Mouse (Mus musculus) kidney, adult 8-10 months (tissue): ENCODE results near the gene Spaca1.
"Not testable (repeated sequence)": the region's sequence is repeated elsewhere in the genome, so short reads cannot be mapped to it uniquely, and the experiment has no call there.

ENCODE experiments used
- DNase-seq, 2 experiments: peaks; one replicate each; pipeline ENCODE4 v3.0.0; 2022

The Spaca1 gene

GRCm38 (mm10) chr4:34049571-34050255 lies at the start of gene Spaca1:
TSS of gene Spaca1 (minus strand) at chr4:34050191.
- DNase-seq, result no peak

- not testable (repeated sequence) for DNase-seq
Measured at GRCm38 (mm10) chr4:34087286-34087685, 37.3 kb upstream of the Spaca1 start.

- DNase-seq, result no peak
Measured at GRCm38 (mm10) chr4:34081064-34081463, 31.1 kb upstream of the Spaca1 start.

DNA sequence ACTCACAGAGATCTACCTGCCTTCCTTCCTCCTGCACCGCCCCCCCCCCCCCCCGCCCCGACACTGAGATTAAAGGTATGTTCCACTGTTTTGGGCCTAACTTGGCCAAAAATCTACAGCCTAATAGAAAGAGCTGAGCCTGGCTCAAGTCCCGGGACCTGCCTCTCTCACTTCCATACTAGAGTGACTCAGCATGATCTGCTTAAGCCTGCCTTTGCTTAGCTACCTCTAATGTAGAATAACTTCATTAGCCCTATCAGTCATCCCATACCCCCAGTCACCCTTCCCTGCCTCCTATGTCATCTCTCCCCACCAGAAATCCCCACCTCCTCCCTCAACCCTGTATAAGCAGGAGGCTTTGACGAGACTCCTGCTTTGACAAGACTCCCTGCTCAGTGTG lies 19.0 kb upstream of the Spaca1 start:
- DNase-seq, result no peak

DNA sequence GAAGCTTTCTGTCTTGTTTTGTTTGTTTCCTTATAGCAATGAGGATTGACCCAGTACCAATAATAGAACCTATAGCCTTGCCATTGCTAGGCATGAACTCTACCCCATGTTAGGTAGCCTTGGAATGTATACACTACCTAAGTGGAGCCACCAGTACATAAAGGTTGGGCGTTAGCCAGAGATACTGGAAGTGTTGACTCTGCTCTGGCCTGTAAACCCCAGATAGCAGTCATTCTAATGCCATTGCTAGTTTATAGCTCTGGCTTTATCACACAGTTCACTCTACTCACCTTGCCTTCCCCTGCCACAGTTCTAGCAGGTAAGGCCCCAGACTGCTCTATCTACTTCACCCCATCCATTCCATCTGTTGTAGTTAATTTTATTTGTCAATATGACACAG lies 8.3 kb upstream of the Spaca1 start:
- no peak for DNase-seq

DNA sequence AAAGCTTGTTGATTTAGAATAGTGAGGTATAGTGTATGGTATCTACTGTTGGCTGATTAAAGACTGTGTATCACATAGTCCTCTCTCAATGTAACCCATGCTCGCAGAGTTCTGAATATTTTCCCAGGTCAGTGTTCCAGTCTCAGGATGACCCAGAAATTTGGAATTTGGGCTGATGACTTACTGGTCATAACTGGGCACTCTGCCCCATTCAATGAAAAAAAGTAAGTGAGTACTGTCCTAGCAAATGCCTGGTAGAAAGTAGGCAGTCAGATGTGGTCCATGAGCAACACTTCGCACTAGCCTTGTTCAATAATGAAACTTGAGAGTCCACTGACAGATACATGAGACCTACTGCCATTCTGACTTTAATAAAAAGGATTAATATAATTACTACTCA lies 23.2 kb downstream of the Spaca1 start:
- DNase-seq, result no peak

GRCm38 (mm10) chr4:34021456-34021855 lies 28.5 kb downstream of the Spaca1 start:
- no peak for DNase-seq

DNA sequence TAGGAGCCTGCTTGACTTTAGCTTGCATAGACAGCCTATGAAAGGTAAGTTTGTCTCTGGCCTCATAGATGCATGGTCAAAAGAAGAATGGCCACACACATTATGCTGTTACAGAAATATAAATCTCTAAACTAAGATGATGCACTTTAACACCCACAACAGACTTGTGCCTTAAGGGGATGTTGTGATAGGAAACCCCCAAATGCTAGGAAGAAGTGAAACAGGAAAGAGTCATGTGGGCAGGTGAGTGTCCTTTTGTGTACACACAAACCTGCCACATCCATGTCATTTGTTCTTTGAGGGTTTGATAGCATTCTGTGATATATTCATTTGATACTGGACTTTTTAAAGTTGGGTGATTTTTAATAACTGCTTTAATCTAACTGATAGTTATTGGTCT lies 53.6 kb downstream of the Spaca1 start:
- DNase-seq, result no peak

GRCm38 (mm10) chr4:33992687-33993086 lies 57.3 kb downstream of the Spaca1 start:
- DNase-seq, result no peak

DNA sequence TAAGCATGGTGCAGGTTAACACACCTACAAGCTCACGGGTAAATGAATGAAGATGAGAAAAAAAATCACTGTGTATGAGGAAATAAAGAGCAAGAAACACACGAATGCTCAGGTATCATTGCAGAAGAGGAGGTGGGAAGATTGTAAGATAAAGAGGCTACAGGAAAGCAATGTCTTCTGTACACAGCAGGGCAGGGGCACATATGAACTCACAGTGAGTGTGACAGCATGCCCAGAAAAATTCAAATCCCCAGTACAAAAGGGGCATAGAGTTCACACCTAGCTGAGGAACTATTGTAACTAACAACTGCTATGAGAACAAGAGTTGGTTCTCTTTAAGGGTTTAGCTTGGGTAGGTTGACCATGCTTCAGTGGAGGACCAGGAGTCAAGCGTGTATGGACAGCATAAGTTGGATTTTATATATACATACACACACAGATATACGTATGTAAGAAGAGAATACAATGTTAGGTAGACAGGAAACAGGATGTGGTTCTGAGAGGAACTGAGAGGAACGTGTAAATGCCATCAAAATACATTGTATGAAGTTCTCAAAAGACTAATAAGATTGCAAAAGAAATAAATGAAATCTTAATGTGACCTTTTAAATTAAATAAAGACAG lies 61.4 kb downstream of the Spaca1 start:
- no peak for DNase-seq
